Mouse (Mus musculus) left cerebral cortex, postnatal 4 days (tissue): ENCODE results near the gene Tnfrsf21. TPM values are rescaled to one million over a fixed set of nuclear protein-coding genes. Genes with fewer than 3 reads are reported as not detected.

Source experiments
- DNase-seq: peaks from one replicate; pipeline ENCODE4 v3.0.0-alpha.2; 2022
- intact Hi-C: fragments of 180-260 bp; cut with DNase I; formaldehyde crosslinking; loops from one replicate; pipeline ENCODE4 v1.15.1; 2025
- total RNA-seq, 2 experiments: library from RNA; stranded (reverse); gene quantifications; 2 replicates each; pipeline ENCODE4 v1.2.3; 2021

Gene Tnfrsf21
- total RNA-seq, 2 experiments from 2014 or later: 83.9 to 89.7 TPM

DNA sequence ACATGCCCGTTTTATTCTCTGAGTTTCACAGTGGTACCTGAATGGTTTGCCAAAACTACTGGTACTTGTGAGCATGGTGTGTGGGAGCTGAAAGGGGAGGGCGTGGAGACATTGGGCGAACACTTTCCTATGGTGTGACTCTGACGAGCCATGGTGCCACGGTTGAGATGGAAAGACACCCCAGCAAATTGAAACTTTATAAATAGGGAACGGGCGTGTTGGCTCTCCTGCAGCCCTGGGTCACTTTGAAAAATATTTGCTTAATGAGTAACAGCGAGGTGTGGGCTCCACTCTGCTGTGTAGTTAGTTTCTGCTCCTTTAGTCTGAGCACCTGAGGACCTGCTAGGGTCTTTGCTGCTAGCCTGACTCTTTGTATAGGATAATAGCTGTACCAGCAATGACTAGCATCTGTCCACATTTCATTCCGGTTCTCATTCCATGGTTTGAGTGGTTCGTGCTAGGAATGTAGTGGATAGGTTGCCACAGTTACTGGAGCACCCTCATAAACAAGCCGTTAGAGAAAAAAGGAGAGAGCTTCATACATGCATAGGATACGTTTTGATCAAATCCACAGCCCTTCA is 7.4 kb downstream of the Tnfrsf21 start:
- no peak for DNase-seq
- intact Hi-C loops: no loop called here

DNA sequence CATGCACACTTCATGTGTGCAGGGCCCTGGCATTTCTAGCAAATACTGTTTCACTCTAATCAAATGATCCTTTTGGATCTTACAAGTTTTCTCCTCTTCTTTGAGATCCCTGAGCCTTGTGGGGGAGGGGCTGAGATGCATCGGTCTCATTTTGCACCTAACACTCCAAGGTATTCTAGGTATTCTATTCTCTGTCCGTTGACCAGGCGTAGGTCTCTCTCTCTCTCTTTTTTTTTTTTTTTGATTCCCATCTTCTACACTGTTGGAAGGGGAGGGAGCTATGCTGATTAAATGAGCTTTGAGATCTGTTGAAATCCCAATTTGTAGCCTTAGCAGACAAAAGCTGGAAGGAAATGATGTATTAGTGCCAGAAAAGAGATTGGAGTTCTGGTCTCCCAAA is 8.2 kb downstream of the Tnfrsf21 start:
- intact Hi-C loops: no loop called here
- DNase-seq: no peak

GRCm38 (mm10) chr17:43025048-43025447 is 8.7 kb downstream of the Tnfrsf21 start:
- intact Hi-C loops: no loop called here
- DNase-seq: no peak

DNA sequence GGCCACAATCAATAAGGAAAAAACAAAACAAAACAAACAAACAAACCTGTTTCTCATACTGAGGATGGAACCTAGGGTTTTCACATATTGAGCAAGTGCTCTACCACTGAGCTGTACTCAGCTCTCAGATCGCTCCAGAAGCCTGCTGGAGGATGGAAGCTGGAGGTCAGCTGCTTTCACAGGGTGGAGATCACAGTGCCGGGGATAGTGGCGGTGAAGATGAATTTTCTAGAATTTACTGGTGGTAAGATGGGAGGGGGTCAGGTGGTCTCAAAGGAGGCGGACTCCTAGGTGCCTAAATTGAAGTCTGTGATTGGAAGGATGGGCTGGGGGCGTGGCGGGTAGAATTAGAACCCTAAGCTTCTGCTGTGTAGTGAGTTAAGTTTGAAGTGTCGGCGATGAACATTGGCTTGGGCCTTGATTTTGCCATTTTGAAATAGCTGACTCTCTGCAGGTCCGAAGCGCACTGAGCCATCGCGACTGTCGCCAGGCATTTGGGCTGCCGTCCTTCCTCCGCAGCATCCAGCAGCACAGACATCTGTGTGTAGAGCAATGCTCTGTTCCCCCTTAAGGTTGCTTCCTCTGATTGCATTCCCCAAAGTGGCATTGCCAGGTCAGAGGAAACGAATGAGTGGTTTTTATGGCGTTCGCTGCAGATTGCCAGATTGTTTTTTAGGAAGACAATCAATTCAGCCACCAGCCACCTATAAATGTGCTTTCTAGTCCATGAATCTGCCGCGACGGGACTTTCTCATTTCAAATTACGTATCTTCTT is 9.7 kb downstream of the Tnfrsf21 start:
- intact Hi-C loops: no loop called here
- DNase-seq: no peak

DNA sequence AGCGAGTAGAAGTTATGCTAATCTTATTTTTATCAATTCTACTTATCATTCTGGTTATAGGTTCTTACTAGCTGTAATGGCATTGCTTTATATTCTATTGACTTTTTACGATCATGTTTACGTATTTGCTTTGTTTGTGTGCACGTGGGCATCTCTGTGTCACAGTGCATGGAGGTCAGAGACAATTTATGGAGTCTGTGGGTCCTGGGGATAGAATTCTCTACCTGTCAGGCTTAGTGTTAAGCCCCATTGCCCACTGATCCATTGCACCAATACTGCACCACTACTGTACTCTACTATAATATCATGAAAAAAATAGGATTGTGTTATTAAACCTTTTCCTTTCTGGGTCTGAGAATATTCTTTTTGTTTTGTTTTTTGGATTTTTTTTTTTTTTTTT is 10.4 kb downstream of the Tnfrsf21 start:
- no peak for DNase-seq
- intact Hi-C loops: no loop called here

DNA sequence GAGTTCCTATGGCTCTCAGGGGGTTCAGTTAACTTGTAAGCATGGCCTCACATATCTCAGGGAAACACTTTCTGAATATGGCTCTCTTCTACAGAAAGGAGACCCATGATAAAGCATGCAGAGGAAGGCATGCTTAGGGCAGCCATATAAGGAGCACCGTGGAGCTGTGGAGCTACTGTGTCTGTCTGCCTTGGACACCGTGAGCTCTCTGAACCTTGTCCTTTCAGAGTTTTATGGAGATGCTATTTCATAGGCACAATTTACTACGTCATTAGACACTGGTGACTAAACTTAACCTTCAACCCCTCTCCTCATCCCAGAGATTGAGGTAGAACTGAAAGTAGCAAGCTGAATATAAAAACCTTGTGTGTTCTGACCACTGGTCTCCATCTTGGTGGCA is 13.2 kb downstream of the Tnfrsf21 start:
- no peak for DNase-seq
- intact Hi-C loops: no loop called here

- intact Hi-C loops: no loop called here
- DNase-seq: no peak
Measured at GRCm38 (mm10) chr17:43030290-43030689, 13.9 kb downstream of the Tnfrsf21 start.

DNA sequence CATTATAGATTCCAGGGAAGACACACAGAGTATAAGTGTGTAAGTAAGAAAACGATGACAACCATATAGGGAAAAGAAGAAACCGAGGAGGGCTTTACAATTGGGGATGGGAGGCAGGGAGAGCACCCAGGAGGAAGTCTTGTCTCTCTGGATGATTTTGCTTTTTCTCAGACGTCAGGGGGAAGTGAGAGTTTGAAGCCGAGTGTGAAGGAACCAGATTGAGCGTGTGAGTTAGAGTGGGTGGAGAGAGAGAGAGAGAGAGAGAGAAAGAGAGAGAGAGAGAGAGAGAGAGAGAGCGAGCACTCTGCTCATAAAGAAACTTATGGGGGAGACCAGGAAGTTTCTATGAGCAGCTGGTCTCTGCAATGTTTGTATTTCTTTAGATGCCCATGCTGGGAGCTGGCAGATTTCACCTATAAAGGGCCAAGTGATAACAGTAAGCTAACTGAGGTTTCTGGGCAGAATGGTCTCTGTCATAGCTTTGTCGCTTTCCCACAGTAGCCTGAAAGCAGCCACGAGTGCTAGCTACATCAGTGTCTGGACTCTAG is 16.2 kb downstream of the Tnfrsf21 start:
- no peak for DNase-seq
- intact Hi-C loops: no loop called here

DNA sequence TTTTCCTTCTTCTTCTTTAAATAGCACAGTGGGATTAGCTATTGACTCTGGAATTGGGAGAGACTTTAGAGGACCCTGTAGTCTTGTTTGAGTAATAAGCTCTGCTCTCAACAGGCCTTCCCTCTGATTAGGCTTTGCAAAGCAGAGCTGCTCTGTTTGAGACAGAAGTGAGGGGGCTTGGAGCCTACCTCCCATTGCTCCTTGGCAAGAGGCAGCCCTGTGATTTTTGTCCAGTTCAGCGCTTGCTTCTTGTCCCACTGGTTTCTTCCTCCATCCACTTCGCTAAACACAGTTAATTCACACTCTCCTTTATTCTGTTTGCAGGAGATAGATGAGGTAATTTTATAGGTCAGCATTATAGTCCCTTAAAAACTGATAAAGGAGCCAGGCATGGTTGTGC is 19.0 kb downstream of the Tnfrsf21 start:
- intact Hi-C loops: no loop called here
- DNase-seq: peak; percentile 53

GRCm38 (mm10) chr17:43036058-43036757 is 19.9 kb downstream of the Tnfrsf21 start:
- intact Hi-C loops: no loop called here
- DNase-seq: peak; percentile 51

DNA sequence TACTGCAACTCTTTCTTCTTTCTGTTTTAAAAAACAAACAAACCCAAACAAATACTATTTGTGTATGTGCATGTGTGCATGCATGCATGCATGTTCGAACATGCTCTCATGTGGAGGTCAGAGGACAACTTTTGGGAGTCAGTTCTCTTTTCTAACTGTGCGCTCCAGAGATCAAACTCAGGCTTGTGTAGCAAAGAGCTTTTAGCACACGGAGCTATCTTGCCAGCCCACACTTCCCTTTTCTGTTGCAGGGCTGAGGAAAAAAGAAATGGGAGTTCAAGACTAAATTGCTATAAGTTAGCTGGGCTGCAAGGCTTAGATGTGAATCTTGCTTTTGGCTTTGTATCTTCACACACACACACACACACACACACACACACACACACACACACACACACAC is 24.2 kb downstream of the Tnfrsf21 start:
- intact Hi-C loops: no loop called here

GRCm38 (mm10) chr17:43050619-43051018 is 34.3 kb downstream of the Tnfrsf21 start:
- intact Hi-C loops: no loop called here
- DNase-seq: no peak

More for the DNA sequence above, 24.2 kb downstream of the Tnfrsf21 start:
- DNase-seq: no peak

DNA sequence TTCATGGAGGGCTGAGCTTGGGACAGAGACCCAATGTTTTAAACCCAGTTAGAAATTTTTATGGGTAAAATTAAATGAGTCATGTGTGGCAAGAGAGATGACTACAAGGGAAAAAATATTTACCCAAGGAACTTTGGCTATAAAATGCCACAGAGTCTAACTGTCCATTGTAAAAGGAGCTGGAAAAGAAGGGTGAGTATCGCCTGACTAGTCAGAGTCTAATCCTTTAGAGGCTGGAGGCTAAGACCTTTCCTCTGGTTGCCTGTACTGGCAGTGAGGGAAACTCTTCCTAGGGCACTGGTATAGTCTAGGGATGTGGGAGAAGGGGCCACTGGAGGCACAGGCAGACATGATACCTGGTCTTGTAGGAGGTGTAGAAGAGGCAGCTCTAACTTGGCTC is 36.4 kb downstream of the Tnfrsf21 start:
- intact Hi-C loops: no loop called here
- DNase-seq: no peak

DNA sequence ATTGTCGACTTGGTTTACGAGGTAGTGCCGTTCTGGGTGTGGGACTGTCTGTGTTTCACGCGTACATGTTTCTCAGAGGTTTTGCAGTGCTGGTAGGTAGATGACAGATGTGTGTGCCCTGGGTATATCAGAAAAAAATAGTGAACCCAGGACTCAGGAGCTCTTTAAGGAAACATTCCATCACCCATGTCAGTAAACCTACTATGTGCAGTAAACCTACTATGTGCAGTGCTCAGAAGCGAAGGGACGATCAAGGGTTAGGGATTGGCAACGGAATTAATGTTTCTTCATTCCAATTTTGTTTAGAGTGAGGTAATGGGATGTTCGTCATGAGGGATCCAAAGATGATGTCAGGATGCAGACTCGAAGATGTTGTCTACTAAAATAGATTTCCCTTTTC is 37.6 kb downstream of the Tnfrsf21 start:
- intact Hi-C loops: no loop called here
- DNase-seq: no peak

DNA sequence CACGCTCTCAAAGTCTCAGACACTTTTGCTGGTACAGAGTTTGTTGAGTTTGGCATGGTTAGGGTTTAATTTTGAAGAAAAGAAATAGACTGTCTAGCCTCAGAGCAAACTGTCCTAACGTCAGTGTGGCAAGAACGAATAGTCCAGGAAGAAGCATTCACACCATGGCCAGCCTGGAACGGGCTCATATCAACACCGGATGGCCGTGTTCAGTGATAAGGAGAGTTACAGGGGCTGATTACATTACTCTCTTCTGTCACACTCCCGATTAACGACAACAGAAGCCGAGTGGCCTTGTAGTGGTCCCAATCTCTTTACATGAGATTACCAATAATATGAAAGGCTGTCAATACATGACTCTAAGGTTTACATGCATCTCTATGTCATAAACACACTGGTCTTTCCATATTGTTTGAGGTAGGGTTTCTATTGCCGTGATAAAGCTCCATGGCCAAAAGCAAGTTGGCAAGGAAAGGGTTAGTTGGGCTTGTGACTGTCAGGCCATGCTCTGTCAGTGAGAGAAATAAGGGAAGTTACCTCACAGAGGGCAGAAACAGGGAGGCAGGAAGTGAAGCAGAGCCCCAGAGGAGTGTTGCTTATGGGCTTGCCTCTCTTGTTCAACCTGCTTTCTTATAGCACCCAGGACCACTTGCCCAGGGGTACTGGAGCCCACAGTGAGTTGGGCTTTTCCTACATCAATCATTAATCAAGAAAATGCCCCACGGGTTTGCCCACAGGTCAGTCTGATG is 42.1 kb downstream of the Tnfrsf21 start:
- DNase-seq: no peak
- intact Hi-C loops: no loop called here

- intact Hi-C loops: no loop called here
- DNase-seq: no peak
Measured at GRCm38 (mm10) chr17:43064705-43065104, 48.4 kb downstream of the Tnfrsf21 start.

DNA sequence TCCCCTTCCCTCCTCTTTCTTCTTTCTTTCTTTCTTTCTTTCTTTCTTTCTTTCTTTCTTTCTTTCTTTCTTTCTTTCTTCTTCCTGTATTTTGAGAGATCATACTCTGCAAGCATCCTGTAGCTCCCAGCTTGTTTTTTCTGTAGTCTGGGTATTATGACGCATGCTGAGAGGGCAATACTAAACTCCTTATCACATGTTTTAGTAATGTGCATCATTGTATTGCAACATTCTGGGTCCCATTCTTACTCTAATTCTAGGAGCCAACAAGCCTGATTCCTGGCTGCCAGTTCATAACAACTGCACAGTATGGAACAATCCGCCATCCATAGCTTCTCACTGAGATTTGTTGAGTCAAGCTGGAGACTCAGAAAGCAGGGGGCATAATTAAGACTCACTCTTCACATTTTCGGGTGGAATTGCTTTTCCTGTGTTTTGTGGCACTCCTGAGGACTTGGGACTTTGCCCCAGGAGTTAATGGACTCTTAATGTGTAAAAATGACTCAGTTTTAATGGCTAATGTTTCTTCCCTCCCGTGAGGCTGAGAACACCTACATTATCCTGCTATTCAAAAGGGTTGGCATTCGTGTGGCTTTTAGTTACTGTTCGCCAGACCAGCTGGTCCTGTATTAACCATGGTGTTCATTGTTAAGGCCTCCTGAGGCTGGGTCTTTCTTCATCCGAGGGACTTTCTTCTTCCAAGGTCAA is 52.6 kb downstream of the Tnfrsf21 start:
- intact Hi-C loops: no loop called here
- DNase-seq: no peak

GRCm38 (mm10) chr17:43070946-43071345 is 54.6 kb downstream of the Tnfrsf21 start:
- intact Hi-C loops: no loop called here
- DNase-seq: no peak

DNA sequence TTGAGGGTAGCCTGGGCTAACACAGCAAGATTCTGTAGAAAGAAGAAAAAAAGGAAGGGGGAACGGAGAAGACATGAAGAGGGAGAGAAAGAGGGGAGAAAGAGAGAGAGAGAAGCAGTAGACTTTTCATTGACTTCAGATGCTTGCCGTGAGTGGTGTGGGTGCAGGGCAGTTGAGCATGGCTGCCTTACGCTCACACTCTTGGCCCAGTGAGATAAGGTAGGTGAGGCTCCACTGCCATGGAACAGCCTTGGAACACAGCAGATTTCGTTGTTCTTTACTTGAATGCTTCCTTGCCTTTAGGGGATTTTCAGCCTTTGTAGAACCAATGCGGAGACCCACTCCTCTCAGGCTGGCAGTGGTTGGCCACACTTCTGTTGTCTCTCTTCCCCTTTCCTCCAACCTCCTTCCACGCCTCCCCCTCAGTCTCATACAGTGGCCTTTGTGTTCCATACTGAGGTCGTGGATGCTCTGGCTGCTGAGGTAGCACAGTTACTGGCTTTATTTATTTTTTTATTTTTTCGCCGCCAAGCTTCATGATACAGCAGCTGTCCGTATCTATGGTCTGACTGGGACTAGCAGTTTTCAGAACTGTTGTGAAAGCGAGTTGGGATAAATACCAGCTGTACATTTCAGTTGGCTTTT is 55.9 kb downstream of the Tnfrsf21 start:
- intact Hi-C loops: no loop called here
- DNase-seq: no peak

- intact Hi-C loops: no loop called here
- no peak for DNase-seq
Measured at GRCm38 (mm10) chr17:43072787-43073148, 56.4 kb downstream of the Tnfrsf21 start.
